Mouse (Mus musculus) lung, adult 2 months (tissue): ENCODE data around the gene Prmt1.

ENCODE experiments used
- CTCF ChIP-seq: fragments of 200-500 bp; IDR thresholded peaks from 2 replicates; pipeline ENCODE4 v1.5.1; 2011; ENCODE audit warnings: mild to moderate bottlenecking, low read length, control low read depth; ENCODE audit not compliant: insufficient read depth
- POLR2A ChIP-seq: fragments of 200-500 bp; IDR thresholded peaks from 2 replicates; pipeline ENCODE4 v1.6.1; 2011; ENCODE audit warnings: low read depth, mild to moderate bottlenecking, control low read depth, low read length, borderline replicate concordance; ENCODE audit errors: extremely low read depth

DNA sequence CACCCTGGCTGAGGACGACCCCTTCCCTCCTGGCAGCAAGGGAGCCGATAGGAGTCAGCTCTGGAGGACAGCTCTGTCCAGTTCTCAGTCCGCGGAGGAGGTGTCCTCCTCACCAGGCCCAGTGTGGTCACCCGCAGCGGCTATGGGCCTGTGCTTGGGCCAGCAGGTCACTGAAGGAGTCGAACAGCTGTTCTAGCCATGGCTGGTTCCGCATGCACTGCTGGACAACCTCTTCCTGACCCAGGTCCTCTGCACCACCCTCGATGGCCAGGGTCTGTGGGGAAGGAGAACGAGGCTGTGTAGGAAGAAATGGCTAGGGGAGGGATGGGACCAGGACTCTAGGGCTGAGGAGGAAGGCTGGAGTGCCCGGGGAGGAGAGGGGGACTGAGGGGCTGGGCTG lies 42.0 kb upstream of the Prmt1 start:
- no peak for TF ChIP-seq CTCF
- no peak for TF ChIP-seq POLR2A
